Mouse (Mus musculus) urinary bladder, postnatal 36 days (tissue): ENCODE measurements around the gene Gsta3.

Experiments used
- DNase-seq, 2 experiments: peaks; one replicate each; pipeline ENCODE4 v3.0.0; 2022; ENCODE audit warnings: low spot score in 2 of 2, mixed read lengths in 1 of 2

Gene Gsta3

GRCm38 (mm10) chr1:21299826-21300225, 59.4 kb downstream of the Gsta3 start:
- no peak for DNase-seq

DNA sequence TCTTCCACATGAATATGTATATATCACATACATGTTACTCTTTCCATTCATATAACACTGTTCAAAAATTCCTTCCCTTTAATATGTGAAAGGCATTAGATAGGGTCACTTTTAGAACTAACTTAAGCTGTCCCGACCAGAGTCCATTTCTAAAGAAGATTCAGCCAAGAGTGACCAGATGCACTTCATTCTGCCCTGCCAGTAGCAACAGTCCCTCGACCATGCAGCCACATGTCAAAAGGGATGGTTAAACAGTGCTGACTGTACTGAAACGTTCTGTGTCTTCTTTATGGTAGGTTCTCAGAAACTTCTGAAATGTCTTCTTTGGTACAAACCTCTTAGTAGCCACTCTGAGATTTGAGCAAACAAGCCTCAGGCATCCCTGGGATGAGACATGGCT, 61.3 kb downstream of the Gsta3 start:
- no peak for DNase-seq

GRCm38 (mm10) chr1:21304174-21304573, 63.8 kb downstream of the Gsta3 start:
- DNase-seq: no peak

- no peak for DNase-seq
These were observed 64.3 kb downstream of the Gsta3 start for GRCm38 (mm10) chr1:21304646-21305045.

- no peak for DNase-seq
These were observed 65.1 kb downstream of the Gsta3 start for GRCm38 (mm10) chr1:21305443-21305842.

GRCm38 (mm10) chr1:21314336-21314735, 73.9 kb downstream of the Gsta3 start:
- DNase-seq: no peak
